ENCODE assay signal across 9 mouse cellular contexts in the genomic region with DNA sequence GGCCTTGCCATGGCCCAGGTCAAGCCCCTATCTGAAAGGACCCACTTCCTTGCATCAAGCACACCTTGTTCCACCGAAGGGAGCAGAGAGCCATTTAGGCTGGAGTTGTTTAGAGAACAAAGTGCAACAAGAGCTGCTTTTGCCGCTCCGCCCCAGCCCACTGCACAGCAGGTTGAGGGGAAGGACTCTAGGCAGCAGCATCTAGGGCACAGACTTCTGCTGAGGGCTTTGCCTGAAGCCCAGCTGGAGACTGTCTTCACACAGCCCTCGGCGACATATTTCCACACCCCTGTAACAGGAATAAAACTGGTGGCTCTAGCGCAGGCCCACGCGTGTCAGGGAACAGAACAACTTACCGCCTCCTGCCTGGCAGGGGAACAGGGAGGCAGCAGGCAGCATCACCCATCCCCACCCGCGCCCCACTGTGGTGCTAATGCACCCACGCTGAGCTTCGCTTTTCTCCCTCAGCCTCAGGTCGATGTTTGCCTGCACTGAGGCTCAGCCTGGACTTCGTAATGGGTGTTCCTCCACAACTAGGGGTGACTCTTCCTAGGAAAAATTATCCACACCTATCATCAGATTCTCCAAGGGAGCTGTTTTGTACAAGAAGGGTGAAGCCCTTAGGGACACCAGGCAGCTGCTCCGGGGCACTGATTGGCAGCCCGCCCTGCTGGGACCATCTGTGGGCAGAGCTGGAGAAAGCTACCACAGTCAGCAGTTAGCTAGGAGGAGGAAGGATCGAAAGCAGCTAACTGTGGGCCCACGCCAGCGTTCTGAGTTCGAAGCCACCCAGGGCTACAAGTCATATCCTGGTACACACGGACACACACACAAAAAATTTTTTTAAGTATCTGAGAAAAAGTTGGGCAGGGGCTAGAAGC. TPM values are rescaled to one million over a fixed set of nuclear protein-coding genes. Genes with fewer than 3 reads are reported as not detected.
A peak's percentile ranks its signal among the peaks of the same experiment; 100 is the strongest.
DNase-seq lines count a peak whose midpoint lies in the region; ATAC-seq and TF ChIP-seq lines count a peak whose summit lies in the region.
"Had no signal": no experiment of that assay in that cellular context is flagged by ENCODE, and none has a peak within 500 bp of the region (broad histone marks: within the 10 kb centered on the region; RNA-seq: fewer than 3 reads in every experiment).

A gene (plus strand): TSS at position 10 of the 881 bp plus-strand sequence.
A gene (minus strand): TSS at position 20 of the 881 bp plus-strand sequence.

- WGBS in forebrain, embryonic 11.5 days = 29% methylated on average over 22 of the region's 22 CpGs
- WGBS in hindbrain, postnatal 0 days = 23% methylated on average over 22 of the region's 22 CpGs
- WGBS in macrophage (ENCODE audit: missing documents) = 46% methylated on average over 20 of the region's 22 CpGs

- peak within 1 kb of the TSS; percentile 95 for H3K9ac ChIP-seq in forebrain, embryonic 11.5 days (ENCODE audit: low read length)
- peak within 1 kb of the TSS; percentile 75 for H3K9ac ChIP-seq in hindbrain, postnatal 0 days (replicated peaks; ENCODE audit: low read length)

- no peaks in the 10 kb centered on the region for H3K9me3 ChIP-seq in forebrain, embryonic 11.5 days (ENCODE audit: control insufficient read depth, low read length)
- no peaks in the 10 kb centered on the region for H3K9me3 ChIP-seq in hindbrain, postnatal 0 days (ENCODE audit: low read length)

- H3K4me2 ChIP-seq in forebrain, embryonic 11.5 days (ENCODE audit: low read depth, low read length, severe bottlenecking) = peak within 1 kb of the TSS; percentile 93
- H3K4me2 ChIP-seq in hindbrain, postnatal 0 days (ENCODE audit: low read depth, low read length) = peak within 1 kb of the TSS; percentile 87

- peak; percentile 39 for ATAC-seq in forebrain, embryonic 11.5 days (replicated peaks; ENCODE audit: low FRiP score)
- peak; percentile 15; the same call in 1 of the 2 replicates for ATAC-seq in hindbrain, postnatal 0 days

- H3K4me1 ChIP-seq in forebrain, embryonic 11.5 days (replicated peaks; ENCODE audit: control insufficient read depth, insufficient read depth, low read length) = peaks cover 13% of the 10 kb centered on the region
- H3K4me1 ChIP-seq in hindbrain, postnatal 0 days (ENCODE audit: insufficient read depth, low read length) = peaks cover 11% of the 10 kb centered on the region; the same call in 1 of the 2 replicates

- no peak for TF ChIP-seq CTCF in hindbrain, postnatal 0 days (IDR thresholded peaks at IDR 0.05; ENCODE audit: low read depth)

- DNase-seq in CD4-positive, CD25-positive, alpha-beta regulatory T cell, adult 2 months (ENCODE audit: low read depth, low spot score) = peak; percentile 76
- peak; percentile 72 for DNase-seq in T-cell, adult 2 months (ENCODE audit: low spot score)
- DNase-seq in forebrain, embryonic 11.5 days (ENCODE audit: low spot score) = peak; percentile 77
- peak; percentile 52 for DNase-seq in hindbrain, postnatal 0 days (ENCODE audit: low spot score)
- DNase-seq in left cerebral cortex, adult 9 months (ENCODE audit: low spot score in 2 of 2) = peak; percentile 93
- DNase-seq in right cerebral cortex, postnatal 36 days (ENCODE audit: low spot score in 2 of 2) = peak; percentile 90 to 95
- no peak for DNase-seq in adrenal gland, adult 18-20 months (ENCODE audit: low spot score in 2 of 2)

- H3K4me3 ChIP-seq in forebrain, embryonic 11.5 days (ENCODE audit: low read depth, low read length) = peak within 1 kb of the TSS; percentile 84
- H3K4me3 ChIP-seq in hindbrain, postnatal 0 days (ENCODE audit: low read length) = peak within 1 kb of the TSS; percentile 59
- H3K4me3 ChIP-seq in macrophage (ENCODE audit: inconsistent target) = peak within 1 kb of the TSS; percentile 69

- H3K27me3 ChIP-seq in forebrain, embryonic 11.5 days (ENCODE audit: control insufficient read depth, insufficient read depth, low read length) = no peaks in the 10 kb centered on the region
- no peaks in the 10 kb centered on the region for H3K27me3 ChIP-seq in hindbrain, postnatal 0 days (ENCODE audit: insufficient read depth, low read length)

- peak within 1 kb of the TSS; percentile 99 for H3K27ac ChIP-seq in forebrain, embryonic 11.5 days (ENCODE audit: low read depth, low read length)
- peak within 1 kb of the TSS; percentile 95 for H3K27ac ChIP-seq in hindbrain, postnatal 0 days
- H3K27ac ChIP-seq in macrophage = peak within 1 kb of the TSS; percentile 79

- H3K79me2 ChIP-seq in macrophage (ENCODE audit: inconsistent target) = peaks cover 32% of the 10 kb centered on the region; the same call in 1 of the 2 replicates

- H3K36me3 ChIP-seq in forebrain, embryonic 11.5 days (ENCODE audit: control insufficient read depth, insufficient read depth, low read length) = peaks cover 6% of the 10 kb centered on the region; the same call in 1 of the 2 replicates
- H3K36me3 ChIP-seq in hindbrain, postnatal 0 days (ENCODE audit: insufficient read depth, low read length) = peaks cover 39% of the 10 kb centered on the region
- peaks cover 19% of the 10 kb centered on the region; the same call in 1 of the 2 replicates for H3K36me3 ChIP-seq in macrophage (ENCODE audit: inconsistent target)

RNA-seq across cellular contexts. Expression of the first gene that starts in this region (rescaled TPM):
- 1.2 TPM in 1 of 2 replicates, not detected in the other for polyA plus RNA-seq in forebrain, embryonic 11.5 days (2014; fragmentation: Nextera tagmentation; extraction: Ambion mirVana)
- not detected in 2 replicates for total RNA-seq in hindbrain, postnatal 0 days (2014; rRNA removed)
- not detected in 2 replicates for polyA plus RNA-seq in hindbrain, postnatal 0 days (2015; fragmentation: Nextera tagmentation; extraction: Ambion mirVana)
- not detected for total RNA-seq in macrophage (2018; cell fraction: chromatin; rRNA removed)
- not detected for total RNA-seq in macrophage (2018; cell fraction: cytosol; rRNA removed)
- total RNA-seq in macrophage (2018; cell fraction: nucleus; rRNA removed) = not detected
- polyA plus RNA-seq in macrophage (2018) = not detected in 3 replicates
- not detected for total RNA-seq in adrenal gland, adult 18-20 months (2021)
- total RNA-seq: heart, postnatal 10 days had no signal

RNA-seq across cellular contexts. Expression of the second gene that starts in this region (rescaled TPM):
- 309 and 337 TPM in 2 replicates for polyA plus RNA-seq in forebrain, embryonic 11.5 days (2014; fragmentation: Nextera tagmentation; extraction: Ambion mirVana)
- 72.2 and 80.6 TPM in 2 replicates for total RNA-seq in hindbrain, postnatal 0 days (2014; rRNA removed)
- polyA plus RNA-seq in hindbrain, postnatal 0 days (2015; fragmentation: Nextera tagmentation; extraction: Ambion mirVana) = 120 and 124 TPM in 2 replicates
- total RNA-seq in macrophage (2018; cell fraction: chromatin; rRNA removed) = 100 to 1,000 TPM in 1 of 26 experiments, 10 to 100 TPM in 24, 1 to 10 TPM in 1; 8.2 to 112 (median 31.2) TPM
- 100 to 1,000 TPM in 13 of 26 experiments, 10 to 100 TPM in 13; 45.0 to 294 (median 129) TPM for total RNA-seq in macrophage (2018; cell fraction: cytosol; rRNA removed)
- total RNA-seq in macrophage (2018; cell fraction: nucleus; rRNA removed) = 100 to 1,000 TPM in 7 of 26 experiments, 10 to 100 TPM in 19; 14.1 to 140 (median 60.6) TPM
- 74.9 to 122 TPM (median 80.3 TPM) in 3 replicates for polyA plus RNA-seq in macrophage (2018)
- 10 to 100 TPM in 1 of 2 experiments, 1 to 10 TPM in 1; 9.5 to 11.7 TPM for total RNA-seq in adrenal gland, adult 18-20 months (2021)

Comparison
In these comparisons a context has a peak if more than half of its experiments do, and no peak if none do; other contexts are left out.
1. DNase-seq: peak in CD4-positive, CD25-positive, alpha-beta regulatory T cell, adult 2 months (single experiment), T-cell, adult 2 months (single experiment), forebrain, embryonic 11.5 days (single experiment), hindbrain, postnatal 0 days (single experiment), left cerebral cortex, adult 9 months (2 of 2) and right cerebral cortex, postnatal 36 days (2 of 2); none in adrenal gland, adult 18-20 months (0 of 2).
2. Peak in every context shown above with its lines, with median percentiles within 50 percentile points of each other: H3K27ac ChIP-seq and H3K4me3 ChIP-seq.